Mouse (Mus musculus): ENCODE measurements around the gene Ripor1.

- peak; percentile 42 for TF ChIP-seq CTCF (conservative IDR thresholded peaks at IDR 0.05; ENCODE audit: insufficient read depth, insufficient read length, low read depth, low read length)
- no peak for TF ChIP-seq POLR2A (IDR thresholded peaks at IDR 0.05; ENCODE audit: low read depth, low read length)
Observed at GRCm38 (mm10) chr8:105607684-105608083, 2.6 kb downstream of the Ripor1 start.
